Mouse (Mus musculus) monocyte, adult 5-6 weeks (primary cell): Measurements from ENCODE around the gene Bcl11a. TPM values are rescaled to one million over a fixed set of nuclear protein-coding genes. Genes with fewer than 3 reads are reported as not detected.
"Not testable (repeated sequence)": the region's sequence is repeated elsewhere in the genome, so short reads cannot be mapped to it uniquely, and the experiment has no call there.

Experiments used
- ATAC-seq: fragments of 153-309, 156-312 bp; replicated peaks from 2 replicates; pipeline ENCODE4 v1.8.0; 2017; ENCODE audit warnings: mild to moderate bottlenecking; ENCODE audit not compliant: low TSS enrichment, insufficient number of reproducible peaks, severe bottlenecking, poor library complexity, low FRiP score
- total RNA-seq: library from RNA; stranded (forward); fragments of 200-1000, 200-491, 200-594 nt; gene quantifications from 3 replicates; pipeline ENCODE4 v1.2.3, GENCODE M21; 2017

The Bcl11a gene
- total RNA-seq, 1 experiment from 2014 or later = 12.1 TPM

DNA sequence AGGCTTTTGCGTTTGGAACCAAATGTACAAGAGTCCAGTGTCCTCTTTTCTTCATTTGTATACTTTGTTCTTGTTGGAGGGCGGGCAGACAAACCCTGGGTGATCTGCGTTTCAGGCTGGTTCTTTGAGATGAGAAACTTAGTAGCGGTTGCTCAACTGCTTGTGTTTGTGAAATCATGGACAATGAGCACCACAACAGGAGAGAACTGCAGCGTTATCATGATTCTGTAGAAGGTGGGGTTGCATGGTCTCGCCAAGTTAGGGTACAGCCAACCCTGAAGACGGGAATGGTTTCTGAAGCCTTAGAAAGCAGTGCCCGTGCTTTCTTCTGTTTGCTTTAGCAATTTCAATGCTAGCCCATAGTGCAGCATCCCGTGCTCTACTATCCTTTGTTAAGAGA lies 43.3 kb downstream of the Bcl11a start:
- no peak for ATAC-seq

DNA sequence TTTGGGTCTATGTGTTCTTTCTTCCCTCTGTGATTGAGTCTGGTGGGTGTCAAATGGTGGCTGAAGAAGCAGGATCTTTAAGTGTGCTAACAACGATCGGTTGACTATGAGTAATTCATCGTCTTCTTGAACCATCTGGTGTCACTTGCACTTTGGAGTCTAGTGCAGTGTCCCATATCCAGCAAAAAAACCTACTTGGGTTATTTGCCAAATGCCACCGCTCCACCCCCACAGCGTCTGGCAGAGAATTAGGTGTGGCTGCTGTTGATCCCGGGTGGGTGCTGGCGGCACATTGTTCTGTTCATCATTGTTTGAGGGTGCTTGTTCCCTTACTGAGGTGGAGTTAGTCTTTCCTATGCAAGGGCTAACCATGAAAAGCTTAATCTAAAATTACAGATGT lies 45.0 kb downstream of the Bcl11a start:
- ATAC-seq = no peak

DNA sequence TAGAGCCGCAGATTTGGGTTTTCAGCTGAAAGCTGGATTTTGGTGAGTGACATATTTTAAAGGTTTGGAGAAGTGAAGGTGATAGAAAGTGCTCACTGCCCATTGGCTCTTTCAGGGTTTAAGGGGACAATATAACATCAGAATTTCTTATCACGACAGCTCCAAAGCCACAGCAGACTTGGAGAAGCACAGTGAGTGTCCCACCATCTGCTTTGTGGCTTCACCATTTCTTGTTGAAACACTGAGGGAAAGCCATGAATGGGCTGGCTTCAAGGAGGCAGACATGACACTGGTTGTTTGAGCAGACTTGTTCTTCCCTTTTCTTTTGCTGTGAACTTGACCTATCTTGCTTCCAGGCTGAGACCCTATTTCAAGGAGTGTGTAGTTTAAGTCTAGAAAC lies 46.1 kb downstream of the Bcl11a start:
- ATAC-seq = no peak

DNA sequence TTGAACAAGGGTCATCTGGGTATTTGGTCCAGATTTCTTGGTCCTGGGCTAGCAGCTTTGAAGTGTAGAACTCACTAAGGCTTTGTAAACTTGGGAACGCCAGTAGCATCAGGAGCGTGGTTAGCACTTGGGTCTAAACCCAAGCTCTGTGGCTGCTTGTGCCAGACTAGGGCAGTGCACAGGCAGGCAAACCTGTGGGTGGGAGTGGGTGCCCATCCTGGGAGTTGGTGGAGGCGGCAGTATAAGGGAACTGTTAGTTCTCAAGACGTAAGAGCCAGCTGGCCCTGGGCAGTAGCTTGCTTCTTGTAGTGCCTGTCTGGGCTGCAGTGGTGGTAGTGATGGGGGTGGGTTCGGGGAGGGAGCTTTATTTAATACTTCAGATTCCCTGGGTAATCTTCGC lies 47.2 kb downstream of the Bcl11a start:
- no peak for ATAC-seq

DNA sequence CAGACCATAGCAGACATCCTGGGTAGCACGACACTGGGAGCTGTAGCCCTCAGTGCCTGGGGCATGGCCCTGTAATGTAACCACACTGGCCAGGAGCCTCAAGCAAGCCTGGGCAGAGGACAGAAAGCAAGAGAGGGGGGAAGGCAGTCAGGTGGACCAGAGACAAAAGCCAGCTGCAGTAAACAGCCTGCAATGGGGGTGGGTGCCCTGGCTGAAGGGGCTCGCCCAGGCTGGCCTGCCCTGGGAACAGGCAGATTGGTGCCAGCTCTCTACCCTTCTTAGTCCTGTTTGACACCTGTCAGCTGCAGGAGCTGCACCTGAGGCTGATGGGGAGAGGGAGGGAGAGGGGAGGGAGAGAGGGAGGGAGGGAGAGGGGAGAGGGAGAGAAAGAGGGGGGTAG lies 50.1 kb downstream of the Bcl11a start:
- ATAC-seq = no peak

DNA sequence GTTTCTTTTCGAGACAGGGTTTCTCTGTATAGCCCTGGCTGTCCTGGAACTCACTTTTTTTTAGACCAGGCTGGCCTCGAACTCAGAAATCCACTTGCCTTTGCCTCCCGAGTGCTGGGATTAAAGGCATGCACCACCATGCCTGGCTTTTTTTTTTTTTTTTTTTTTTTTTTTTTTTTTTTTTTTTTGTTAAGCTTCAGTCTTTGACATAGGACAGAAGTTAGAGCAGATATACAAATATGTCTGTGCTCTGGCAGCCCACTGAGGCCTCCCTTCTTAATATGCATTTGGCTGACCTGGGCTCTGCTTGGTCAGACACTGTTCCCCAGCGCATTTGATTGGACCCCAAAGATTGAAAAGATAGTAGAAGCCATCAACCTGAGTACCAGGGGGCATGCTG lies 51.0 kb downstream of the Bcl11a start:
- not testable (repeated sequence) for ATAC-seq

DNA sequence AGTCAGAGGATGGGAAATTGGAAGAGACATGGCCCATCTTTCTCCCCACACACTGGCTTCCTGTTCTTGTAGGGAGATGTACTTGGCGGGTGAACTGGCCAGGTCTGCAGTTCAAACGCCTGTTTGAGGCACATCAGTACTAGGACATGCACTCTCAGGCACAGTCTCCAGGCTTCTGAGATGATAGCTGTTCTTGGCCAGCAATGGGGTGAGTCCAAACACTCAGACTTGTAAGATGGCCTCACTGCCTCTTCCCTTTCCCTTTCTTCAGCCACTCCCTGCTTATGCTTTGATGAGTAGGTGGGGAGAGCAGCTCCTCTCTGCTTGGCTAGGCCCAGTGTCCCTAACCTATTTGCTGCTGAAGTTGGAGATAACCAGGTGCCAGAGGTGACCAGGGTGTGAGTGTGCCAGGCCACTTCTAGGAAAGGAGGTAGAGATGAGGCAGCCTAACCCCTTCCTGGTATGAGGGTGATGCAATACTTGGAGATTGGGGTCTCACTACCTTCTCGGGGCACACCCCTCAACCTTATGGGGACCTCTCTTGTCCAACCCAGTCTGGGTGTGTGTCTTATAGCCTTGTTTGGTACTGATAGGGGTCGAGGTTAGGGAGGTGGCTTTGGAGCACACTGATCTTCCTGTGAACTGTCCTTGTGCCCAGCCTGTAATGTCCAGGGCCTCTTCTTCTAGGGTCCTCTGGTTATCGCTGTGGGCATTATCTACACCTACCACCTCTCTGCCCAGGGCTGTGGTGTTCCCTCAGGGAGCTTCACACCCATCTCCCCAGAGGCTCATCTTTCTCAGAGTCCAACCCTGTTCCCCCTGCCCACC lies 51.7 kb downstream of the Bcl11a start:
- no peak for ATAC-seq

DNA sequence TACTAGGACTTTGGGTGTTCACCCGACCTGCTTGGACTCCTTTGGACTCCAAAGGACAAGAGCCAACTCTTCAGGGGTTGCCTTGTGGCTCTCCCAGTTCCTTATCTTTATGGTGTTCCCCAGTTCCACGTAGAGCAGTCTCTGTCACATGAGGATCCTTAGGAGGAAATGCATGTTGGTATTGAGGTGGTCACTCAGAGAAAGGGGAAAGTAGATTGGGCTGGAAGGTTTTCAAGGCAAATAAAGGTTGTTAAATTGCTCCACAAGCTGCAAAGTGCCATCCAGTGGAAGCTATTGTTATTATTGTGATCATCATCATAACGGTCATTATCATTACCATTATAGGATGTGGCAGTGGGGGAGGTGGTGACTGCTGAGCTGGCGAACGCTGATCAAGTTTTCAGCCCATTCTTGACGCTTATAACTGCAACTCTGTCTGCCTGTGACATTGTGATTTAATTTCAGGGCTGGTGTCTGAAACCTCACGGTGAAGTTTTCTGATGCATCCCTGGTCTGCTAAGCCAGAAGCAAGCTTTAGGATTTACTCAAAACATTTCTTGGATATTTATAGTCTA lies 52.4 kb downstream of the Bcl11a start:
- ATAC-seq = no peak

DNA sequence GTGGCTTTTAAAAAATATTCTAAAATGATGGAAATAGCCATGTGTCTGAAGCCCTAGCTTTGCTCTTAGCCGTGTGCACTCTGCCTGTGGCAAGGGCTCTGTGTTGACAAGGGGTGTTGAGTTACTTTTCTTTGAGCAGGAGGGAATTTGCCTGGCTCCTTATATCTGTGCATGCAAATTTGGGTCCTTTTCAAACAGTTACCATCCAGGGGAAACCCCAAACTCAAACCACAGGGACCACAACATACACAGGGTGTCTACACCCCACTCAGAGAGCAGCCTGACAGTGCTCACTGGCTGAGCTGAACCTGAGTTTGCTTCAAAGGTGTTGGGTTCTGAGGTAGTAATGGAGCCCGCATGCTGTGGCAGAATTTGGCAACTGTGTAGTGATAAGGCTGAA lies 54.0 kb downstream of the Bcl11a start:
- no peak for ATAC-seq

DNA sequence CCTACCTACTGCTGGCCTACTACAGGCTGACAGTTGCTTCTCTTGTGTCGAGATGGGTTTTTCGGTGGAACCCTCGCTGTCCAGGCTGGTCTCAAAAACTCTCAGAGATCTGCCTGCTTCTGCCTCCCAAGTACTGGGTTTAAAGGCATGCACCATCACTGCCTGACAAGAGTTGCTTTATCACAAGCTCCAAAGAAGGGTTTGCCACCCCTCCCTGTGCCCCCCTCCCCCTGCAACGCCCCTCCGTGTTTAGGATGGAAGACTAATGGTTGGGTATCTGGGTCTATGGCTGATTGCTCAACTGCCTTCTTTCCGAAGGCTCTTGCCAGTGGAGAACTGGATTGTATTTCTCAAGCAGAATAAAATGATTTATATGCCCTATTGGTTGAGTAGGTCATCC lies 54.5 kb downstream of the Bcl11a start:
- no peak for ATAC-seq

DNA sequence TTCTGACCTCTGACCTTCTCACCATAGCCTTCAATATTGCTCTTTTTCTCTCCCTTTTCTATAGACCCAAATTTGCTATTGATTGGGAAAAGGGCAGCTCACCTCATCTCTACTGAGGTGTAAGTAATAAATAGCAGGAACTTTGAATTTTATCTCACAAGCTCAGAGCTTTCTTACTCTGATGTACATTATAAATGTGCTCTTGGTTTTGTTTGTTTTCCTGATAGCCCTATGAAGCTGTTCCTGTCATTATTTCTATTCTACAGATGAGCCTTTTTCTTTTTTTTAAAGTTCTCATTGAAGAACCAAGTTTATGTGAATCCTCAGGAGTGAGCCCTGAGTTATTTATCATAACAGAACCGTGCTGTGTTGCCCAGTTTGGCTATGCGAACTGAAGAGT lies 55.0 kb downstream of the Bcl11a start:
- ATAC-seq = no peak

DNA sequence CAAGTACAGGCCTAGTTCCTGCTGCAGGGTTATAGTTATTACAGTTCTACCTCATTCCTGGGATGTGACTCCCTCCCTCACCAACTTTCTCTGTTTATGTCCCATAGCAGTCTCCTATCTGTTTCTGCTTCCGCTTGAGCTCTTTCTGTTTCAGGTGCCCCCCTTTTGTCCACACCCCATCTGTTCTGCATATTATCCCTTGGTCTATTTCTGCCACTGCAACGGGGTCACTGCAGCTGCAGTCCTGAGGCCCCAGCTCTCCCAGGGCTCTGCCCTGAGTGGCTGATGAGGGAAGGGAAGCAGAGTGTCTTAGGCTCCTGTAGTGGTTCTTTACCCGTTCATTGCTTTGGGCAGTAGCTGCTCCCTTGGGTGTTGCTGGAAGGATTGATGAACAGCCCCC lies 55.6 kb downstream of the Bcl11a start:
- no peak for ATAC-seq

DNA sequence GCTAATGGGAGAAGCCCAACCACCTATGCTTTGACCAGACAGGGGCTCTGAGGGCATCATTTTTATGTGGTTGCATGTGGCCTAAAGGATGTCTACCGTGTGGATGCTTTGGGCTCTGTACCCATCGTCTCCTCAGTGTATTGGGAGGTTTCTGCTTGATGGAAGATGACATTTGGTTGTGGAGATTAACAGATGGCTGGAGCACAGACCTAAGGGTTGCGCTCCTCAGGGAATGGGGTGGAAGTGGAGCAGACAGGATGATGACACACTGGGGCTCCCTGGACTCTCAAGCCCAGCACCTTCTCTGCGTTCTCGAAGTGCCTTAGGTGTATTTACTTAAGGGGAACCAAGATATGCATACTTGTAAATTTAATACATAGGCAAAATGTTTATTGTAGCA lies 56.1 kb downstream of the Bcl11a start:
- no peak for ATAC-seq

DNA sequence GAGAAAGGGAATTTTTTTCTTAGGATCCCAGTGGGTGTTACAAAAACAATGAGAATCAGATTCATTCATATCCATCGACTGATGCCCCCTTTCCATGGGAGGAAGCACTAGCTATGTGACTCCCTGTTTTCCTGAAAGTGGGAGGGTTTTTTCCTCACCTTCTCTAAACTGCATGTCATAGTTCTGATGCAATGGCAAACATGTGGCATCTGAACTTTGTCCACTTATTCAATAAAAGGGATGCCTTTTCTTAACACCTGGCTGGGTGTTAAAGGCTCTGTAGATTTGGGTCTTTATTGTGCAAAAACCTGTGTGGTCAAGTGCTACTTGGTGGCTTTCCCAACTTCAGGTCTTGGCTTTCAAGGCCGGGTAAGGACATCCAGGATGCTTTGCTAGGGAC lies 57.4 kb downstream of the Bcl11a start:
- ATAC-seq = no peak

DNA sequence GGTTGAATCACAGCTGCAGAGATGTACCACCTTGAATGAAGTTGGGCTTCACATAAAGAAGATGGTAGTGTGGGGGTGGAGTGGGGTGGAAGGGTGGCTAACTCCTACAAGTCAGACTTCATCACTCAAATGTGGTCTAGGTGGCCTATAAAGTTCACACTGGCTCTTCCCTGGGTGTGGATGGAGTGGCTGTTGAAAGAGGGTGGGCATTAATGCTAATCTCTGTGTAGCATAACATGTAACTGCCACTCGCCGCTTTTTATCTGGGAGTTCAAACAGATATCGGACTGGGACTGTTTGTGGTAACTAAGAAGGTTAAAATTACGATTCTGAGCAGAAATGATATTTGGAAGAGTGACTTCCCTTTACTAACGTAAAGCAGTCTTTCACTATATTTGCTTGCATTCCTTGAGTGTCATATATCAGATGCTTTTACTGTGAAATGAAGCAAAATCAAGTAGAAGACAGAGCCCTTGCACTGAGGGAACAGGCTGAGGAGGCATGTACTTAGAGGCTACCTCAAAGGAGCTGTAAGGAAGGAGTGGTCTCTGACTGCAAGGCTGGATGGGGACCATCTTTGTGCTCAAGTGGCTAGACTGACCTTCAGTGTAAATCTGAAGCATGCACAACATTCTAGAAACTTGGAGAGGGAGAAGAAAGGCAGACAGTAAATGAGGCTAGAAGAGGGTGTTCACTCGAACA lies 58.4 kb downstream of the Bcl11a start:
- no peak for ATAC-seq

DNA sequence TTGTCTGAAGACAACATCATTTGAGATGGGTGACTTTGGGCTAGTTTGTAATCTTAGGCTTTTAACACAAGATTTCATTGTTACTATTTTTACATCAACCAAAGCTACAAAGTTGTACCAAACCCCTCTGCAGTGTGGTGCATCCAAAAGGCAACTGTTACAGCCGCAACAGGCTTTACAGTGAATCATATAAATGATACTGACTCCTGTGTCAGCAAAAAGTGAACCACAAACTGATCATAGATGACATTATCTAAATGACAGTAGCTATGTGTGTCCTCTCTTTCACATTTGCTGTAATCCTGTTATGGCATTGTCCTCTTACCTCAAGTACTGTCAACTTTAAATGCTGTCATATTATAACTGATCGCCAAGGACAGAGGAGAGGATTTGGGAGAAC lies 60.0 kb downstream of the Bcl11a start:
- ATAC-seq = no peak

DNA sequence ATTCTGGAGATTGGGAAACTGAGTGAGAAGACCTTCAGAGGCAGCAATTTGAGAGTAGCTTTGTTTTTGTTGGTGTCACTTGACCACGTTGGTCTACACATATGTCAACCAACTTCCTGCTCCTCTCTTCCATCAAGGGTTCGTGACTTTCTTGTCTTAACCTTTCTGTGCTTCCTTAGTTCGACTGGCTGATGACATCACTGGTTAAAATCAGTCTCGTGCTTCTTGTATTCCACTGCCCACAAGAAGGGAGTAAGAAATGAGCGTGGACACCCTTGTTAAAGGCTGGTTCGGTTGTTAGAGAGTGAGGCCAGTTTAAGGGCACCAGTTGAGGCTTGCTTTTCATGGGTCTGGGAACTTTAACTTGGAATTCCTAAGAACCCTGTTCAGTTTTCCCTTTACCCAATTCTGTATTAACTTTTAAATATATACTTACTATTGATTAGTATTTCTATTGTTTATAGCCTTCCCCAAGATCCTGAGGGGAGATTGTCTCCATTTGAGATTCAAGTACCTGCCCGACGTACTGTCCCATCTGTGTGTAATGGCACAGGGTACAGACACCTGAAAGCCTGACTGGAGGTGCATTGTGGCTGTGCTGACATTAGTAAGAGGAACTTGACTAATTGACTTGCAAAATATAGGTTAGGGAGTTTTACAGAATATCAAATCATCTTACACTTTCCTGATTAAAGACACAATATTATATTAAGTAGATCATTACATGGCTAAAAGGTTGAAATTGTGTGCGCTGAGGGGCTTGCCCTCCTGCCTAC lies 60.9 kb downstream of the Bcl11a start:
- ATAC-seq = no peak

DNA sequence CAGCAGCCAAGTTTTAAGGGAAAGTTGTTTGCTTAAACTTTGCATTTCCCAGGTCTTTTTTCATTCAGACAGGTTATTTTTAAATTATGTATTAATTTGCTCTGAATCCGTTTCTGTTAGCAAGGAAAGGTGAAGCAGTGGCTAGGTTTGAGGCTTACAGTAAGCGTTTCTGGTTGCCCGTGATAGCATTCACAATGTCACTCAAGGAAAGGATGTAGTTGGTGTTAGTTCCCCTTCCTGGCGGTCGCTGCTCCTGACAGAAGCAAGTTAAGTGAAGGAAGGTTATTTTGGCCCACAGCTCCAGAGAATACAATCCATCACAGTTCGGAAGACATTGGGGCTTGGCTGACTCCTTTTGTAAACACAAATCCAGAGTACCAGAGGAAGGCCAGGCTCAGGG lies 61.6 kb downstream of the Bcl11a start:
- no peak for ATAC-seq

DNA sequence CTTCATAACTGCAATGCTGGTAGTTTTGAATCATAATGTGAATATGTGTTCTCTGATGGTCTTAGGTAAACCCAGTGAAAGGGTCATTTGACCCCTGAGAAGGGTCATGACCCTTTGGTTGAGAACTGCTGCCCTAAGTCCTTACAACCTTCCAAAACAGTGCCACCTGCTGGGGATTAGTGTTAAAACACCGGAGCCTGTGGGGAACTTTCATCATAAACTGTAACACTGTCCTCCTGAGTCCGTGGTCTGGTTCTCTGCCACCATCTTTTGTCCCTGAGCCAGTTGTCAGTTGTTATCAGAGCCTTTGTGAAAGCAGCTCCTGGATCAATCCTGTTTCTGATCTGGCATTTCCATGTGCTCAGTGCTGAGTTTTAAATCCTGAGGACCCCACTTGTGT lies 62.1 kb downstream of the Bcl11a start:
- no peak for ATAC-seq
